Mouse (Mus musculus) small intestine, adult 2 months (tissue): ENCODE measurements around the gene Hcn1.

Experiments
- CTCF ChIP-seq: fragments of 200-500 bp; IDR thresholded peaks from 2 replicates; pipeline ENCODE4 v1.5.1; 2012; ENCODE audit warnings: low read depth, mild to moderate bottlenecking, control low read depth, inconsistent platforms, low read length, moderate library complexity, mixed read lengths; ENCODE audit not compliant: insufficient replicate concordance, insufficient read length; ENCODE audit errors: extremely low read depth
- POLR2A ChIP-seq: fragments of 200-500 bp; IDR thresholded peaks from 2 replicates; pipeline ENCODE4 v1.6.1; 2012; ENCODE audit warnings: low read depth, mild to moderate bottlenecking, control low read depth, inconsistent platforms, low read length, moderate library complexity

- no peak for TF ChIP-seq CTCF
- no peak for TF ChIP-seq POLR2A
Observed at GRCm38 (mm10) chr13:117657501-117657900, 55.4 kb downstream of the Hcn1 start.
